Mouse (Mus musculus) layer of hippocampus, postnatal 14 days (tissue): ENCODE results near the gene Serpina11. TPM values are rescaled to one million over a fixed set of nuclear protein-coding genes. Genes with fewer than 3 reads are reported as not detected.

Experiments used
- DNase-seq, 2 experiments: peaks; one replicate each; pipeline ENCODE4 v3.0.0; 2021 to 2022; ENCODE audit warnings: low spot score in 2 of 2, mixed read lengths in 1 of 2
- long read RNA-seq, 2 experiments: library from polyadenylated mRNA; stranded (forward); transcript quantifications; one replicate each; pipeline ENCODE4 v2.0.0; 2021
- total RNA-seq, 2 experiments: library from RNA; stranded (reverse); gene quantifications; 2 replicates each; pipeline ENCODE4 v1.2.3; 2021

The Serpina11 gene
- total RNA-seq, result not detected
- long read RNA-seq, experiment 1, result 0 reads
- long read RNA-seq, experiment 2, result 0 reads

DNA sequence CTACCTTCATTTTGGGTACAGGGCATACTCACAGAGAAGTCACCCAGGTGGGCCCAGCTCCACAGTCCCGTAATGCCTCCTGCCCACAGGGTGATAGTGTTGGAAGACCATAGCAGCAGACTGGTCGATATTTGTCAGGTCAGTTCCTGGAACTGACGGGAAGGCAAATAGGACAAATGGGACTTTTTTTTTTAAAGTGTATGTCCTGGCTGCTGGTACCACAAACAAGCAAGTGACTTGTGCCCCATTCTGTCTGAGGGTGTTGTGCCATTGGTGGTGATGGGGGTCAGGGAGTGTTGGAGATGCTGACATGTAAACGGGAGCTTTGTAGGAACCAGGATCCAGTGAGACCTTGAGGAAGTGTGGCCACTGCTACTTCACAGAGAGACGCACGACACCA, at the start of gene Serpina11:
TSS of gene Serpina11 (minus strand) at position 101 of the 400 bp plus-strand sequence.
- DNase-seq, result no peak

DNA sequence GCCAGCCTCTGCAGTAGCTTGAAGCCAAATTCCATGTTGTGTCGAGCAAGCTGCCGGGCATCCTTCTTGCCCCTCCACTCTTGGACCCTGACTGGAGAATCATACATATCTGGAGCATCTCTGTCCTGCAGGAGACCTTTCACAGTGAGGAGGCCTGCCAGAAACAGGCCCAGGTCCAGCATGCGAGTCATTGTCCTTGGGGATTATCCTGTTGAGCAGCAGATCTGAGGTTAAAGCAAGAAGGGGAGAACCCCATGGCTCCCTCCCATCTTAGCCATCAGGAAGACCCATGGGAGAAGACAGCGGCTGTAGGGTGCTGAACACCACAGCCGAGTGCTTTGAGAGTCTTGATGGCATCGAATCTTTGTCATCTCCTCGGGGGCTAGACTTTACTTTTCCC, 48.4 kb upstream of the Serpina11 start:
- DNase-seq, result no peak

DNA sequence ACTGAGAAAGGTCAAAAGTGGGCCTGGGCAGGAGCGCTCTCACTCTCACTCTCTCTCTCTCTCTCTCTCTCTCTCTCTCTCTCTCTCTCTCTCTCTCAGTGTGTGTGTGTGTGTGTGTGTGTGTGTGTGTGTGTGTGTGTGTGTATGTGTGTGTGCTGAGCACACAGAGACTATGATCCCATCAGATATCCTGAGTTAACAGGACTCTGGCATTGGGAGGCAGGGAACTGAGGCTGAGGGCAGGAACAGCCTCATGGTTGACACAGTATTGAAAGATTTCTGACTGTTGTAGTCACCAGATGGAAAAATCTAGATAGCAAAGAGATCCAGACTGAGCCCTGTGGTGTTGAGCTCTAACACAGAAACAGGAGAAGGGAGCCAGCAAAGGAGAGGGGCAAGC, 44.0 kb upstream of the Serpina11 start:
- peak in 1 of 2 experiments; percentile 17 for DNase-seq

DNA sequence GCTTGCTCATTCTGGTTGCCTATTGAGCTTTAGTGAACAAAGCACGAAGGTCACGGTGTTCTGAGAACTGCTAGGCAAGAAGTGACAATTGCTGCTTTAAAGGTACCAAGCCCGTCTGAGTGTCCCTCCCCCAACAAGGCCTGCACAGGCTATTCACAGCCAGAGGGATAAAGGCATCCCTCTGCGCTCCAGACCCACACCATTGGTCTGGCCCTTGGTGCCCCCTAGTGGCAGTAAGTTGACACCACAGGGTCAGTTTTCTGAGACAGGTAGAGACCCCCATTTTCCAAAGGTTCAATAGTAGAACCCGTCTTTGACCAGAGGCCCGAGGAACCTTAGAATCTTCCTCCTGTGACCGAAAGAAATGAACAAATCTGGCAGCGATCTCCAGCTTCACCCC, 40.2 kb upstream of the Serpina11 start:
- peak in 1 of 2 experiments; percentile 10 for DNase-seq

DNA sequence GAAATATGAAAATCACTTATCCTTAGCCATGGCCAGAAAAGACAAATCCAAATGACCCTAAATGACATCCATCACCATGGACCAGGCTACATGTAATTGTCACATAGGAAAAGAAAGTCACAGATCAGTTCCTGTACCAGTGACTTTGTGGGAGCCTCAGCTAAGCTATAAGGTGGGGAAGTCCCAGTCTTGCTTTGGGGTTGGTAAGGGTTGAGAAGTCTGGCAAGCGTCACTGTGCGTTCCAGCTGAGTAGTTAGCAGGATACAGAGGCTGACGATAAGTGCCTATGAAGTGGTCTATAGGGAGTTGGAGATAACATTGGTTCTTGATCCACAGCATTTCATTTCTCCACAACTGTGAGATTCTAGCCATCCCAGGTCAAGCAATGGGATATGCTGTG, 25.5 kb upstream of the Serpina11 start:
- DNase-seq, result no peak

DNA sequence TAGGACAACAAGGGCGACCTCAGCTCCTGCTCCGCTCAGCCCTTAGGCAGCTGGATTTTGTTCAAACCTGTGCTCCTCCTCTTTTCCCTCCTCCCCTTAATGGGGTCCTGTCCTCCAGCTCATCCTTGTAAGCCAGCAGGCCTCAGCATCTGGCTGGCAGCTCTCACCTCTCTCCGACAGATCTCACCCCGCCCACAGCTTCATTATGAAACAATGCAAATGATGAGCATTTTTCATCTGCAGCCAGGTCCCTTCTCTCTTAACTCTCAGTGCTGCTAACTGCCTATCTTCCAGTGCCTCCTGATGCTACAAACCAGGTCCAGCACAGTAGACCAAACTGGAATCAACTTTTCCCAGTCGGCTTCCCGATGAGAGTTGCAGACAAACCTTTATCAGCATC, 23.9 kb upstream of the Serpina11 start, which contains the start of gene Serpina9:
TSS of gene Serpina9 (minus strand) at position 136 of the 400 bp plus-strand sequence.
- no peak for DNase-seq

DNA sequence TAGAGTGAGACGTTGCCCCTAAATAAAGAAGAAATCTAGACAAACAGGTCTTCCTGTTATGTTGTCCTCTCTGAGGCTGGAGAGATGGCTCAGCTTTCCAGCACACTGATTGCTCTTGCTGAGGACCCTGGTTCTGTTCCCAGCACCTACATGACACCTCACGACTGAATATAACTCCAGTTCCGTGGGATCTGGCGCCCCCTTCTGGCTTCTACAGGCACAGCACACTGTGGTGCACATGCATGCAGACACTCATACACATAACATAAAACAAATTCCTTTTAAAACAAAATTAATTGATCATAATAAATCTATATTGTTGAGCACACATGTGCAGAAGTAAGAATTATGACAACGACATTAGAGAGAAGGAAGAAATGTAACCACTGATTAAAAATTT, 14.9 kb upstream of the Serpina11 start:
- no peak for DNase-seq

DNA sequence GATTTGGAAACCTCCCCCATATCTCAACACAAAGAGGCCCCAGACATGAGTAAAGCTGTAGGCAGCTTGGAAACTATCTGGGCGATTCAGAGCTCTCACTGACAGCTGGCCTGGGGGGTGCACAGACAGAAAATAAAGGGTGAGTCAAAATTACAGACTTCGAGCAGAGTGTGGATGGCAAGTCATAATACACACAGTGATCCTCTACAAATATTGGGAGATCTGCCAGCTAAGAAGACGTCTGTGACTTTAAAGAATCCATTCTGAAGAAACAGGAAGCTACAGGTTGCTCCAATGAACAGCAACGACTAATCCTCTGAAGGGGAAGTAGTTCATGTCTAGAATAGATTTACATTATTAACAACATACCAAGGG, 13.5 kb upstream of the Serpina11 start:
- DNase-seq, result peak in 1 of 2 experiments; percentile 48

DNA sequence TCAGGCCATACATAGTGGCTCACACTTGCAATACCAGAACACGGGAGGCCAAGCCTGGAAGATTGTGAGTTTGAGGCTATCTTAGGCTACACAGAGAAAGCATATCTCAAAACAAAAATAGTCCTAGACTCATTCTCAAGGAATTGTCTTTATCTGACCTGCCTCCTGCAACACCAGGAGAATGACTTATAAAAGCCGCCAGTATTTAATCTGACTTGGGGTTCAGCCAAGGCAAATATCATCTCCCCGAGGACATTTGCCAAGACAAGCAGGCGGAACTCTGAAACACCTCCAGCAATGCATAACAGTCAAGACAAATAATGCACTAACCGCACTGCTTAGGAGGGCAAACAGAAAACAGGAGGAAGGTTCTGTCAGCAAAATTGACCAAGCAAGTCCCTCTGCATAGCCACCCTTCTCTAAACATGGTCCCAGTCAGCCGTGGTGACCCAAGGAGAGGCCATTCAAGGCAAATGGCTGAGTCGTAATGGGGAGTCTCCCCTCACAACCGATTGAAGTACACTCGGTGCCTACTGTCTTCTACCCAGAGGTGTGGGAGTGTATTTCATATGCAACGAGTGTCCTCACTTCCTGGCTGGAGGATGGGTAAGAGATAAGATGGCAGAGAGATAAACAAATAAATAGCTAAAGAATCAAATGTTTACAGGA, 12.9 kb upstream of the Serpina11 start:
- DNase-seq, result no peak

DNA sequence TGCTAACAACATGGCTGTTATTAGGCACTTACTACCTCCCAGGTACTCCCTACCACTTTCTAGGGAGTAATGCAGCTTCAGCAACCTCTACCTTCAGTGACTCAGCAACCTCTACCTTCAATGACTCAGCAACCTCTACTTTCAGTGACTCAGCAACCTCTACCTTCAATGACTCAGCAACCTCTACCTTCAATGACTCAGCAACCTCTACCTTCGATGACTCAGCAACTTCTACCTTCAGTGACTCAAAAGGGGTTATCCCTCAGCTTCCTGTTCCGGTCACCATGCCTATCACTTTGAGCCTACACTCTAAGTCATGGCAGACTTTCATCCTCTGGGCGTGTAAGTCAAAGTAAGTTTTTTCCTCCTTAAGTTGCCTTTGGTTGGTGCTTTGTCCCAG, 10.8 kb upstream of the Serpina11 start:
- DNase-seq, result no peak

DNA sequence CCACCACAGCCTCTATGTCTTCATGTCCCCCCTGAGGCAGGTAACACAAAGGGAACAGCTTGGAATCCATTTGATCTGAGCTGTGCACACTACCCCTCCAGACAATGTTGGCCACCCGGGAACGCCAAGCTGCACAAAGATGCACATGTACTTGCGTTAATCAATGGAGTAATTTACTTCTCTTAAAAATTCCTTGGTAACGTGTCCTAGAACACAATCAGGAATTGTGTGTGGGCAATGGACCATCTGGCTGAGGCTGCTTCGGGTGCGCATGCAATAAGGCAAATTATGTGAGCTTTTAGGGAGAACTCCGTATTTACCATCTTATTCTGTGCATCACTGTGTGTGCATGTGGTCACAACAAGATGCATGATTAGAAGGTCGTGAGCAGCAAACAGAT, 9.9 kb upstream of the Serpina11 start:
- peak in 1 of 2 experiments; percentile 64 for DNase-seq

DNA sequence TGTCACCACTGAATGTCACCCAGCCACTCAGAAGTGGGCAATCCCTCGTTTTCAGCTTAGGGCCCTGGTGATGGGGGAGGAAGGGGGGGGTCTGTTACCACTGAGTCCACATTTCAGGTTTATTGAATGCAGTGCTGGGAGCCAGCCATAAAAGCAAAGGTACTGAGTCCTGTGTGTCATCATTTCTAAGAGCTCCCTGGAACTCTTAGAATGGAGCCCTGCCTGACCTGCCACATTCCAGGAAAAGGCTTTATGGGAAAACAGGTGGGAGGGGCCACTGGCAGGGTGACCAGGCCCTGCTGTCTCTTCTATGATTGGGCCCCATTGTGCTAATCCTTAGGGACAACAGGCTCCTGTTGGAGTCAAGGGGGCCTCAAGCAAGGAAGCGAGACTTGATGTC, 6.8 kb upstream of the Serpina11 start:
- DNase-seq, result no peak

DNA sequence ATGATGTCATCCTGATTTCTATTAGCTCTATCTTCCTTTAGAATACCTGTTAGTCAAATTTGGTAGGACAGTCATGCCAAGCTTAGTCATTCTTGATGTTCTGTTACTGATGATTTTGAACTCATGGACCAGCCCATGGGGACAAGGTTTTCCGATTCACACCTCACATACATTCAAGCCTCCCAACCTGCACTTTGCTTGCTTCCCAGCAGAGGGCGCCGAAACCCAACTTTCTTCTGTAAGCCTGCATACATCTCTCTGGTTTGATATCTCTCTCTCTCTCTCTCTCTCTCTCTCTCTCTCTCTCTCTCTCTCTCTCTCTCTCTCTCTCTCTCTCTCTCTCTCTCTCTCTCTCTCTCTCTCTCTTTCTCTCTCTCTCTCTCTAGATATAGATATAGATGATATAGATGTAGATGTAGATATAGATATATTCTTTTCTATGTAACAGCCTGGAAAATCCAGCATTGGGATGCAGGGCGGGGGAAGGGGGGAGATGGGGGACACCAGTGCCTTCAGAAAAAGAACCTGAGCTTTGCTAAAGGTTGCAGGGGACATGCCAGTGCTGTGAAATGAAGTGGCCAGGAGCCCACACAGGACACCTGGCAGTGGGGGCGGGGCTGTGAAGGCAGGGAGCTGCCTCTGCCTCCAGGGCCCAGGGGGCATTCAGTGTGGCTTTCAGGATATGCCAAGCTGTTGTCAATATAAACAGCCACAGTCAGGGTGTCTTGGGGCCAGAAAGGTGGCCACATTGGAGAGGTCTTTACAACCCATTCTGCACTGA, 5.7 kb upstream of the Serpina11 start:
- peak; percentile 79 to 88 for DNase-seq

DNA sequence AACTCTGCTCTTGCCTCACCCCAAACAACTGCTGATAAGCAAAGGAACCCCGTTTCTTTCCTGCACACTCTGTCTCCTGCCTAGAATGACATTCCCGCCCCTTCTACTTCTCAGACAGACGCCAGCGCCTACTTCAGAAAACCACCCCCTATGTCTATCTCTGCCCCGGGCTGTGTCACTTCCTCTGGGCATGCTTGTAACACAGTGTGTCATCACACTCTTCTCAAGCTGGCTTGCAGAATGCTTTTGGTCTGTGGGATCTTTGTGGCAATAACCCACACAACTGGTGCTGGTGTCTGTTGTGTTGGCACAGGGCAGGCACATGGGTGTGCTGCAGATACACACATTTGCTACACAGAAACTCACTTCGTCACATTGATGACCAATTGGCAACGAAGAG, 3.2 kb upstream of the Serpina11 start:
- DNase-seq, result no peak

DNA sequence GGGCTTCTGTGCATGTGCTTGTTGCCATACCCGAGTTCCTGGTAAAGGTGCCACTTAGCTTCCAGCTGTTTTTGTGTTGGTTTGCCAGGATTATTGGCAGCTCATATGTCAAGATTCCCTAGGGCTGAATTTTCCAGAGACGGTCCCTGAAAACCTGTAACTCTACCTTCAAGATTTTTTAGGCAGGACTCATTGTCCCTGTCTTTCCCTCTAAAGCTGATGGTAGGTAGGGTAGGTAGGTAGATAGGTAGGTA, 316 bp downstream of the Serpina11 start:
- no peak for DNase-seq

DNA sequence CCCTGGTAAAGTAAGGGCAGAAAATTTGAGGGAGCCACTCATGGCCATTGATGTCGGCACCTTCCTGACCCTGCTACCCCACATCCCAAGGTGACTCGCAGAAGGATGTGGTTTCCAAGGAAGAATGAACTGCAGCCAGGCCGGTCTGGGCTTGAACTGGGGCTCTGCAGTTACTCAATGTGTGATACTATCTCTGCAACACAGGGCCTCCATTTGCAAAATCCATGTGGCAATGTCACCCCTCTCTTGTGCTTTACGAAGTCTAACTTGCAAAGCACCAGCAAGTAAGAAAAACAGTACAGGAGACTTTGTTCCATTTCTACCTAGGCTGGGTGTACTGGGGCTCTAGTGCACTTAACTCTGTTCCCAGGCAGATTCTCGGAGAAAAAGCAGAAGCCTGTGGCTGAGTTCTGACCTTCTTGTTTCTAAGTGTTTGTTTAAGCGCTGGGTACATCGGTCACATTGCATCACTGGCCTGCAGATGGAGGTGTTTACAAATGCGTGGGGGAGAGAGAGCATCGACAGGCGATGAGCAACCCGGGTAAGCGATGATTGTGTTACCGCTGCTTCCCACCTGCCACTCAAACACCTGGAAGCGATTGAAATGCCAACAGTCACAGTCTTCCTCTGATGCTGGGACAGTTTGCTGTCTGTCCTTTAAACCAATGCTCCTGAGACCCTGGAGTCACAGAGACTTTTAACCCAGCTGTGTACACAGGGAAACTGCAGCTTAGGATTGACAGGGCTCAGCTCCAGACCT, 823 bp downstream of the Serpina11 start:
- no peak for DNase-seq

DNA sequence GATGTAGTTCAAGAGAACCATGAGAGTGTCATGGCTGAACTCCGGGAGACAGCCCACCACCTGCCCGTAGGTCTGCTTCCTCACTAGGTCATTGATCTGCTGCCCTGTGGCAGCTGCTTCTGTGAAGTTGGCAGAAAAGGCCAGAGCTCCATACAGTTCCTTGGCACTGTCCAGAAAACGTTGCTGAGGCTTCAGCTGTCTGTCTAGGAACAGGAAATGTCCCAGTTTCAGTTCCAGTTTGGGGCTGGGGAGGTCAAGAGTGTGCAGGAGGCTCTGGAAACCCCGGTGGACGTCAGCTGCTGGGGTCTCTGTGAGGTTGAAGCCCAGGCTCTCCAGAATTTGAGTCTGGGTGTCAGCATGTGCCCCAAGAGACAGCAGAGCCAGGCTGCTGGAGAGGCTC, 3.9 kb downstream of the Serpina11 start:
- no peak for DNase-seq

DNA sequence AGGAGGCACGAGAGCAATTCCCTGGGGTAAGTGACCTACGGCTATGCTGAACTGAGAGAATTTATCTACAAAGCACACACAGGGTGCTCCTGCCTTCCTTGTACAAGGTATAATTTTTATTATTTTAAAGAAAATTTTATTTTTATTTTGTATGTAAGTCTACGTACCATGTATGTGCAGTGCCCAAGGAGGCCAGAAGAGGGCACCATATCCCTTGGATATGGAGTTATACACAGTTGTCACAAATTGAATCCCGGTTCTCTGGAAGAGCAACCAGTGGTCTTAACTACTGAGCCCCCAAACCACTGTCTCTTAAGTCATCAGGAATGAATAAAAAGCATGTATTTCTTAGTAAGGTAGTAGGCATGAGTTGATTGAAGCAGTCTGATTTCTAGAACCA, 4.8 kb downstream of the Serpina11 start:
- peak; percentile 63 to 74 for DNase-seq

DNA sequence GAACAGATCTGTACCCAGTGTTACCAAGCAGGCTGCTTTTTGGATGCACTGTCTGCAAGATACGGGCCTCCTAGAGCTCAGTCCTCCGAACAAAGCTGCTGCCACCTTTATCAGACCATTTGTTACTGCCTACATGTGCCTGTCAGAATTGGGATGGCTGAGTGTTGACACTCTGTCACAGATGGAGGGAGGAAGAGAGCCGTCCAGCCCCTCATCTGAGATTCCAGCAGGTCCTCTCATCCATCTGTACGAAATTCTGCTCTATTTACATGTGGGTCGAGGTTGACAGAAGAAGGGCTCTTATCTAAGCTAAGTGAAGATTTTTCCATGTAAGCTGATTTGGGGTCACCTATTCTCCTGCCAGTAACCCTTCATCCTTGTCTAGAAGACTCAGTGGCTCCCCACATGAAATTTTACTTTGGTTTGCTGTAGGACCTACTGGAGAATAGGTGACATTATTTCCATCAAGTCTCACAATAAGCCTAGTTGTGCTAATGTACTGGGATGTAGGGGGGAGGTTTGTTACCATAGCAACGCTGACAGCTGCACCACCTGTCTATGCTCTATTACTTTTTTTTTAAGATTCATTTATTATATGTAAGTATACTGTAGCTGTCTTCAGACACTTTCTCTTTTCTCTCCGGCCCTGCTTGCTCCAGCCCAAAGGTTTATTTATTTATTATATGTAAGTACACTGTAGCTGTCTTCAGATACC, 8.0 kb downstream of the Serpina11 start:
- DNase-seq, result peak; percentile 57 to 73

DNA sequence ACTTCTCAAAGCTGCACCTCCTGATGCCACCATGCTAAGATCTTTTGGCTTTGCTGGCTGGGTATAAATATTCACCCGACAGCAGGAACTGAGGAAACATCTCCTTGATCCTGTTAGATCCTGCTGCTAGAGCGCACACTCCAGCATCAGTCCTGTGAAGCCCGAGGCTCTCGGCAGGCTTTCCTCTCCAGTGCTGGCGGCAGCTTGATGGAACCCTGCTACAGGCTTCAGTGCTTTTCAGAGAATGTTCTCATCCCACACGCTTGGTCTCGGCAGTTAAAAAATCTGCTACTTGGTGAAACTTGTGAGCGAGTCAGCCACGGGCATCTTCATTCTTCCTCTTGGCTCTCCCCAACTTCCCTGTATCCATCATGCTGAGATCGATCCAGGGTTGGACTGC, 11.5 kb downstream of the Serpina11 start:
- DNase-seq, result no peak

DNA sequence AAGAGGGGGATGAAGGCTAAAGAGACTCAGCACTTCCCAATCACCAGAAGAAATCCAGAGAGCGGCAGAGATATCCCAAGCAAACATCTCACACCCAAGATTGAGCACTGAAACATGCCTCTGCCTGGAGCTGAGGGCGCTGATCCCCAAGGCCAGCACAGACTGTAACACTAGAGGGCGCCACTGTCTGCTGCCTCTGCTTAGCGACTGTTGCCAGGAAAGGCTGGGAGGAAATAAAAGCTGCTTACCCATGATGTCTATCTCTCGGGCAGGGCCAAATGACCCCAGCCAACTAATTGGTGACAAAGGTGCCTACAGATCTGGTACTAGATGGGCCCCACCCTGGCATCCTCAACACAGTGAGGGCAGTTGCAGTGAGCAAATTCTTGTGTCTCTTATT, 11.9 kb downstream of the Serpina11 start:
- DNase-seq, result no peak

DNA sequence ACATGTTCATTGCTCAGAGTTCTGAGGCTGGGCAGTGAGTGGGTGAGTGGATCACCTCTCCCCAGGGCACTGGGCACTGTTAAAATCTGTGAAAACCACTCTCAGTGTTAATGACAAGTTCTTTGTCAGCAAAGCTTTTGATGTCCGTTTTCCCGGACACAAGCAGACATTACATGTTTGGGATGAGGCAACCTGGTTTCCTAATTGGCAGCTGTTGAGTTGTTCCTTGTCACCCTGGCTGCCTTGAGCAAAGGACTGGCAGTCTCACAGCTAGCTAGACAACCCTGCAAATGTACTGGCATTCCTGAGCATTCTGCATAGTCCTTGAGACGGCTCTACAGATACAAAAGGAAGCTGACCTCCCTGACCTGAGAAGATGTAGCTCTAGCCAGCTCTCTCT, 12.7 kb downstream of the Serpina11 start:
- DNase-seq, result no peak
